Mouse (Mus musculus): ENCODE measurements around the gene Ipo11. TPM values are rescaled to one million over a fixed set of nuclear protein-coding genes. Genes with fewer than 3 reads are reported as not detected.

Ipo11 gene
- total and polyA plus RNA-seq, 2 experiments, result 8.8 to 20.3 TPM

GRCm38 (mm10) chr13:106825618-106826017 is 111.1 kb downstream of the Ipo11 start:
- Histone ChIP-seq H3K27me3 (ENCODE audit: control insufficient read depth, insufficient read depth, low read length) (no peaks in the 10 kb centered on the region), H3K9ac (ENCODE audit: low read depth, low read length) (no peak overlapping the region), H3K4me1 (ENCODE audit: control insufficient read depth, insufficient read depth, low read length) (no peaks in the 10 kb centered on the region; the same call in 1 of the 2 replicates), H3K36me3 (ENCODE audit: control insufficient read depth, insufficient read depth, low read length) (peaks cover 2% of the 10 kb centered on the region; the same call in 1 of the 2 replicates), H3K79me2 (ENCODE audit: control insufficient read depth, insufficient read depth, low read length) (no peaks in the 10 kb centered on the region), H3K4me3 (ENCODE audit: insufficient read depth, low read depth, low read length) (no peak overlapping the region), H3K27ac (replicated peaks; ENCODE audit: insufficient read depth, low read depth, low read length) (no peak overlapping the region)
- WGBS, result 80% methylated on average over 5 of the region's 5 CpGs
- TF ChIP-seq CTCF (IDR thresholded peaks at IDR 0.05; ENCODE audit: low read depth, low read length), result no peak
- TF ChIP-seq POLR2A (IDR thresholded peaks at IDR 0.05; ENCODE audit: extremely low read depth, insufficient read depth, low read length), result no peak
- DNase-seq (ENCODE audit: extremely low read depth, low read depth, low spot score), result no peak

- Histone ChIP-seq H3K27me3 (ENCODE audit: control insufficient read depth, insufficient read depth, low read length) (no peaks in the 10 kb centered on the region), H3K4me1 (ENCODE audit: control insufficient read depth, insufficient read depth, low read length) (peaks cover 2% of the 10 kb centered on the region; the same call in 1 of the 2 replicates), H3K36me3 (ENCODE audit: control insufficient read depth, insufficient read depth, low read length) (peaks cover 2% of the 10 kb centered on the region; the same call in 1 of the 2 replicates), H3K4me3 (ENCODE audit: insufficient read depth, low read depth, low read length) (no peak overlapping the region), H3K79me2 (ENCODE audit: control insufficient read depth, insufficient read depth, low read length) (no peaks in the 10 kb centered on the region), H3K9ac (ENCODE audit: low read depth, low read length) (no peak overlapping the region), H3K27ac (replicated peaks; ENCODE audit: insufficient read depth, low read depth, low read length) (no peak overlapping the region)
- no peak for DNase-seq (ENCODE audit: extremely low read depth, low read depth, low spot score)
- TF ChIP-seq CTCF (IDR thresholded peaks at IDR 0.05; ENCODE audit: low read depth, low read length) (no peak), POLR2A (IDR thresholded peaks at IDR 0.05; ENCODE audit: extremely low read depth, insufficient read depth, low read length) (no peak)
- WGBS, result 93% methylated on average over 2 of the region's 2 CpGs
Measured at GRCm38 (mm10) chr13:106823875-106824191, 112.9 kb downstream of the Ipo11 start.

- H3K4me1 ChIP-seq (ENCODE audit: control insufficient read depth, insufficient read depth, low read length), result peaks cover 2% of the 10 kb centered on the region; the same call in 1 of the 2 replicates
- no peak for TF ChIP-seq POLR2A (IDR thresholded peaks at IDR 0.05; ENCODE audit: extremely low read depth, insufficient read depth, low read length)
- no peak for TF ChIP-seq CTCF (IDR thresholded peaks at IDR 0.05; ENCODE audit: low read depth, low read length)
- no peak overlapping the region for H3K27ac ChIP-seq (replicated peaks; ENCODE audit: insufficient read depth, low read depth, low read length)
- 97% methylated on average over 12 of the region's 12 CpGs for WGBS
- H3K36me3 ChIP-seq (ENCODE audit: control insufficient read depth, insufficient read depth, low read length), result peaks cover 2% of the 10 kb centered on the region; the same call in 1 of the 2 replicates
- no peak for DNase-seq (ENCODE audit: extremely low read depth, low read depth, low spot score)
- H3K27me3 ChIP-seq (ENCODE audit: control insufficient read depth, insufficient read depth, low read length), result no peaks in the 10 kb centered on the region
- H3K4me3 ChIP-seq (ENCODE audit: insufficient read depth, low read depth, low read length), result no peak overlapping the region
- H3K79me2 ChIP-seq (ENCODE audit: control insufficient read depth, insufficient read depth, low read length), result no peaks in the 10 kb centered on the region
- no peak overlapping the region for H3K9ac ChIP-seq (ENCODE audit: low read depth, low read length)
Measured at GRCm38 (mm10) chr13:106823121-106823874, 113.5 kb downstream of the Ipo11 start.

GRCm38 (mm10) chr13:106820149-106820548 is 116.6 kb downstream of the Ipo11 start:
- H3K4me3 ChIP-seq (ENCODE audit: insufficient read depth, low read depth, low read length), result no peak overlapping the region
- H3K27me3 ChIP-seq (ENCODE audit: control insufficient read depth, insufficient read depth, low read length), result no peaks in the 10 kb centered on the region
- no peak overlapping the region for H3K27ac ChIP-seq (replicated peaks; ENCODE audit: insufficient read depth, low read depth, low read length)
- peaks cover 2% of the 10 kb centered on the region; the same call in 1 of the 2 replicates for H3K4me1 ChIP-seq (ENCODE audit: control insufficient read depth, insufficient read depth, low read length)
- H3K79me2 ChIP-seq (ENCODE audit: control insufficient read depth, insufficient read depth, low read length), result no peaks in the 10 kb centered on the region
- H3K36me3 ChIP-seq (ENCODE audit: control insufficient read depth, insufficient read depth, low read length), result peaks cover 1% of the 10 kb centered on the region; the same call in 1 of the 2 replicates
- no peak overlapping the region for H3K9ac ChIP-seq (ENCODE audit: low read depth, low read length)
- TF ChIP-seq POLR2A (IDR thresholded peaks at IDR 0.05; ENCODE audit: extremely low read depth, insufficient read depth, low read length) (no peak), CTCF (IDR thresholded peaks at IDR 0.05; ENCODE audit: low read depth, low read length) (no peak)
- DNase-seq (ENCODE audit: extremely low read depth, low read depth, low spot score), result peak; percentile 45
- WGBS, result 54% methylated on average over 2 of the region's 2 CpGs

- TF ChIP-seq POLR2A (IDR thresholded peaks at IDR 0.05; ENCODE audit: extremely low read depth, insufficient read depth, low read length) (no peak), CTCF (IDR thresholded peaks at IDR 0.05; ENCODE audit: low read depth, low read length) (no peak)
- Histone ChIP-seq H3K9ac (ENCODE audit: low read depth, low read length) (no peak overlapping the region), H3K36me3 (ENCODE audit: control insufficient read depth, insufficient read depth, low read length) (peaks cover 1% of the 10 kb centered on the region; the same call in 1 of the 2 replicates), H3K27me3 (ENCODE audit: control insufficient read depth, insufficient read depth, low read length) (no peaks in the 10 kb centered on the region), H3K4me1 (ENCODE audit: control insufficient read depth, insufficient read depth, low read length) (peaks cover 2% of the 10 kb centered on the region; the same call in 1 of the 2 replicates), H3K27ac (replicated peaks; ENCODE audit: insufficient read depth, low read depth, low read length) (no peak overlapping the region), H3K4me3 (ENCODE audit: insufficient read depth, low read depth, low read length) (no peak overlapping the region), H3K79me2 (ENCODE audit: control insufficient read depth, insufficient read depth, low read length) (no peaks in the 10 kb centered on the region)
- WGBS, result 75% methylated on average over 4 of the region's 4 CpGs
- DNase-seq (ENCODE audit: extremely low read depth, low read depth, low spot score), result no peak
Measured at GRCm38 (mm10) chr13:106819749-106820148, 117.0 kb downstream of the Ipo11 start.

GRCm38 (mm10) chr13:106817066-106817465 is 119.7 kb downstream of the Ipo11 start:
- Histone ChIP-seq H3K36me3 (ENCODE audit: control insufficient read depth, insufficient read depth, low read length) (peaks cover 1% of the 10 kb centered on the region; the same call in 1 of the 2 replicates), H3K4me1 (ENCODE audit: control insufficient read depth, insufficient read depth, low read length) (peaks cover 2% of the 10 kb centered on the region; the same call in 1 of the 2 replicates), H3K4me3 (ENCODE audit: insufficient read depth, low read depth, low read length) (no peak overlapping the region), H3K27ac (replicated peaks; ENCODE audit: insufficient read depth, low read depth, low read length) (peak overlapping the region; percentile 34; the same call in 1 of the 2 replicates), H3K27me3 (ENCODE audit: control insufficient read depth, insufficient read depth, low read length) (no peaks in the 10 kb centered on the region), H3K79me2 (ENCODE audit: control insufficient read depth, insufficient read depth, low read length) (no peaks in the 10 kb centered on the region), H3K9ac (ENCODE audit: low read depth, low read length) (no peak overlapping the region)
- TF ChIP-seq POLR2A (IDR thresholded peaks at IDR 0.05; ENCODE audit: extremely low read depth, insufficient read depth, low read length) (no peak), CTCF (IDR thresholded peaks at IDR 0.05; ENCODE audit: low read depth, low read length) (no peak)
- DNase-seq (ENCODE audit: extremely low read depth, low read depth, low spot score), result no peak
- WGBS, result 87% methylated on average over 5 of the region's 5 CpGs
